Mouse (Mus musculus) spleen, adult 2 months (tissue): ENCODE measurements around the gene Ammecr1.

Experiments
- CTCF ChIP-seq: fragments of 200-500 bp; IDR thresholded peaks from 2 replicates; pipeline ENCODE4 v1.5.1; 2011; ENCODE audit warnings: mild to moderate bottlenecking, inconsistent platforms; ENCODE audit not compliant: insufficient read depth, insufficient read length, insufficient replicate concordance; ENCODE audit errors: extremely low read depth
- POLR2A ChIP-seq: fragments of 200-500 bp; IDR thresholded peaks from 2 replicates; pipeline ENCODE4 v1.6.1; 2011; ENCODE audit warnings: low read depth, low read length, inconsistent platforms

- TF ChIP-seq POLR2A (no peak), CTCF (no peak)
These were observed 82.9 kb downstream of the Ammecr1 start for GRCm38 (mm10) chrX:142883593-142883992.
